Mouse (Mus musculus) heart, adult 2 months (tissue): ENCODE results near the gene Anapc4. TPM values are rescaled to one million over a fixed set of nuclear protein-coding genes. Genes with fewer than 3 reads are reported as not detected.
A peak's percentile ranks its signal among the peaks of the same experiment; 100 is the strongest.

ENCODE experiments used
- DNase-seq, 2 experiments: peaks; one replicate each; pipeline ENCODE4 v3.0.0; 2021
- H3K27ac ChIP-seq: fragments of 200-600 bp; 2 replicates; pipeline ENCODE4 v1.8.1; 2022
- H3K27me3 ChIP-seq: fragments of 200-500 bp; 2 replicates; pipeline ENCODE4 v1.6.1; 2012; ENCODE audit warnings: mild to moderate bottlenecking, low read length, inconsistent platforms, mixed read lengths; ENCODE audit not compliant: control insufficient read depth, insufficient read depth
- H3K36me3 ChIP-seq: fragments of 200-500 bp; 2 replicates; pipeline ENCODE4 v1.6.1; 2012; ENCODE audit warnings: low read length, inconsistent platforms; ENCODE audit not compliant: control insufficient read depth, insufficient read depth
- H3K4me1 ChIP-seq: fragments of 200-500 bp; 2 replicates; pipeline ENCODE4 v1.6.1; 2011; ENCODE audit warnings: low read length; ENCODE audit not compliant: control insufficient read depth, insufficient read depth
- H3K4me3 ChIP-seq: fragments of 200-600 bp; 2 replicates; pipeline ENCODE4 v1.8.1; 2022
- H3K79me2 ChIP-seq: fragments of 200-500 bp; replicated peaks from 2 replicates; pipeline ENCODE4 v1.6.1; 2012; ENCODE audit warnings: mild to moderate bottlenecking, inconsistent platforms, low read length, moderate library complexity, mixed read lengths; ENCODE audit not compliant: control insufficient read depth, insufficient read depth
- H3K9ac ChIP-seq: fragments of 200-500 bp; 2 replicates; pipeline ENCODE4 v1.6.1; 2012; ENCODE audit warnings: low read depth, mild to moderate bottlenecking, control low read depth, inconsistent platforms, low read length, mixed read lengths
- CTCF ChIP-seq: fragments of 200-600 bp; IDR thresholded peaks from 2 replicates; pipeline ENCODE4 v1.8.1; 2022; ENCODE audit warnings: antibody characterized with exemption, mild to moderate bottlenecking, moderate library complexity
- EP300 ChIP-seq: fragments of 200-500 bp; IDR thresholded peaks from 2 replicates; pipeline ENCODE4 v1.6.1; 2011; ENCODE audit warnings: low read depth, low read length, control low read depth; ENCODE audit not compliant: insufficient read depth
- POLR2A ChIP-seq: fragments of 200-500 bp; IDR thresholded peaks from 2 replicates; pipeline ENCODE4 v1.6.1; 2011; ENCODE audit warnings: mild to moderate bottlenecking, low read depth, low read length, control low read depth; ENCODE audit not compliant: insufficient read depth
- WGBS: fragments of 180-500 bp; shearing (Covaris S2); methylation state at CpG from one replicate; pipeline ENCODE4 v1.1.7; 2018; 5-methylcytosine and 5-hydroxymethylcytosine counted together
- intact Hi-C: fragments of 180-260 bp; cut with DNase I; formaldehyde crosslinking; loops from one replicate; pipeline ENCODE4 v1.15.1; 2025
- polyA plus RNA-seq: library from polyadenylated mRNA; depleted of rRNA; stranded (reverse); fragments of >200 nt; gene quantifications from 2 replicates; pipeline ENCODE4 v1.2.3, GENCODE M21; 2012
- total RNA-seq, 2 experiments: library from RNA; stranded (reverse); gene quantifications; 2 replicates each; pipeline ENCODE4 v1.2.3; 2021

Gene Anapc4
- total and polyA plus RNA-seq, 3 experiments = 17.3 to 38.8 (median 37.4) TPM

- intact Hi-C loops = no loop called here
- Histone ChIP-seq H3K27ac (no peak overlapping the region), H3K27me3 (no peaks in the 10 kb centered on the region; the same call in 1 of the 2 replicates), H3K4me1 (no peaks in the 10 kb centered on the region), H3K9ac (no peak overlapping the region), H3K79me2 (no peaks in the 10 kb centered on the region), H3K36me3 (no peaks in the 10 kb centered on the region; the same call in 1 of the 2 replicates), H3K4me3 (no peak overlapping the region)
- 95% methylated on average over 5 of the region's 5 CpGs for WGBS
- TF ChIP-seq CTCF (no peak), POLR2A (no peak), EP300 (no peak)
- DNase-seq = no peak
These were observed 21.9 kb downstream of the Anapc4 start for GRCm38 (mm10) chr5:52855727-52856126.

- no peak for TF ChIP-seq POLR2A
- TF ChIP-seq CTCF = no peak
- TF ChIP-seq EP300 = no peak
- Histone ChIP-seq H3K9ac (no peak overlapping the region), H3K79me2 (no peaks in the 10 kb centered on the region), H3K4me1 (peaks cover 2% of the 10 kb centered on the region), H3K36me3 (peaks cover 11% of the 10 kb centered on the region), H3K4me3 (no peak overlapping the region), H3K27ac (no peak overlapping the region), H3K27me3 (no peaks in the 10 kb centered on the region)
- intact Hi-C loops = no loop called here
- 81% methylated on average over 8 of the region's 8 CpGs for WGBS
- DNase-seq = no peak
These were observed 30.6 kb downstream of the Anapc4 start for GRCm38 (mm10) chr5:52864446-52864845.

GRCm38 (mm10) chr5:52865825-52866224 is 32.0 kb downstream of the Anapc4 start:
- Histone ChIP-seq H3K27ac (peak overlapping the region; percentile 31; the same call in 1 of the 2 replicates), H3K36me3 (peaks cover 11% of the 10 kb centered on the region), H3K79me2 (no peaks in the 10 kb centered on the region), H3K4me3 (no peak overlapping the region), H3K9ac (0 out of 2 replicates have a peak overlapping the region, but pooled peaks have one; percentile 2), H3K27me3 (no peaks in the 10 kb centered on the region), H3K4me1 (peaks cover 2% of the 10 kb centered on the region)
- DNase-seq = peak; percentile 62 to 71
- intact Hi-C loops = no loop called here
- TF ChIP-seq POLR2A = no peak
- TF ChIP-seq CTCF = no peak
- no peak for TF ChIP-seq EP300
- WGBS = 25% methylated on average over 9 of the region's 9 CpGs

- TF ChIP-seq POLR2A (no peak), CTCF (no peak), EP300 (no peak)
- Histone ChIP-seq H3K27me3 (no peaks in the 10 kb centered on the region), H3K79me2 (no peaks in the 10 kb centered on the region), H3K9ac (no peak overlapping the region), H3K4me1 (peaks cover 2% of the 10 kb centered on the region), H3K27ac (0 out of 2 replicates have a peak overlapping the region, but pooled peaks have one; percentile 2), H3K36me3 (peaks cover 11% of the 10 kb centered on the region), H3K4me3 (no peak overlapping the region)
- intact Hi-C loops = no loop called here
- no peak for DNase-seq
- 63% methylated on average over 18 of the region's 18 CpGs for WGBS
These were observed 32.7 kb downstream of the Anapc4 start for GRCm38 (mm10) chr5:52866361-52867155.

- no peak overlapping the region for H3K4me3 ChIP-seq
- H3K36me3 ChIP-seq = peaks cover 11% of the 10 kb centered on the region
- no peak overlapping the region for H3K9ac ChIP-seq
- no peak overlapping the region for H3K27ac ChIP-seq
- intact Hi-C loops = no loop called here
- DNase-seq = no peak
- H3K79me2 ChIP-seq = no peaks in the 10 kb centered on the region
- H3K27me3 ChIP-seq = no peaks in the 10 kb centered on the region
- H3K4me1 ChIP-seq = peaks cover 2% of the 10 kb centered on the region
- 93% methylated on average over 12 of the region's 12 CpGs for WGBS
- TF ChIP-seq POLR2A = no peak
- no peak for TF ChIP-seq EP300
- TF ChIP-seq CTCF = no peak
These were observed 35.3 kb downstream of the Anapc4 start for GRCm38 (mm10) chr5:52868918-52869703.
